Mouse (Mus musculus) embryonic stem cell, embryonic (primary cell): ENCODE data around the gene Gcnt3.

Source experiments
- CTCF ChIA-PET, 4 experiments: fragments of 300-600 bp in 2 of 4; fragments of 350-600 bp in 2 of 4; sonication (Branson Sonifier 250); formaldehyde crosslinking; loops; one replicate each; lab custom pipeline; 2022; ENCODE audit warnings: inconsistent platforms in 2 of 4; lab: Charles Lee
- POLR2A ChIA-PET, 4 experiments: fragments of 300-600 bp in 2 of 4; fragments of 350-600 bp in 2 of 4; sonication (Branson Sonifier 250); formaldehyde crosslinking; loops; one replicate each; lab custom pipeline; 2022; ENCODE audit warnings: antibody characterized with exemption in 4 of 4, inconsistent platforms in 1 of 4; lab: Charles Lee

The Gcnt3 gene

DNA sequence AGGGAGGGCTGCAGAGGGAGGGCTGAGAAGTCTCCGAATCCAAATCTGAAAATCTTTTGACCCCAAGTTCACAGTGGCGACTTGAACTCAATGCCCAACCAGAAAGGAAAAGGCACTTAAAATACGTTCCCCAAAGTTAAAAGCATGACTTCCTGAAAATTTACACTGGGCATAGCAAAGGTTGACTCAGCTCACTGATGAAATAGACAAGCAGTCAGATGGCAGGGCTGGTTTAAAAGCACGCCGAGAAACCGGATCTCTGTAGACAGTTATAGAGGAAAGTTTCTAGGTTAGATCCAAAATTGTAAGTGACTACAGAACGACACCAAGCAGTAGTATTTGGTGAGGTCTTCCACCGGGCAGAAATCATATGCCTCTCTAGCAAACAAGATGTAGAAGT, 12.0 kb upstream of the Gcnt3 start:
- ChIA-PET POLR2A (interaction anchor here in 2 of 4 experiments (0.7 to 4.0 kb wide), 9 partner anchors 12 to 37 kb away, joined by 3 to 22 read pairs (median 5); no protein-coding TSS in a partner anchor), CTCF (interaction anchor here in 1 of 4 experiments (0.6 kb wide), 1 partner anchor 723 kb away, joined by 4 read pairs; no protein-coding TSS in a partner anchor)

DNA sequence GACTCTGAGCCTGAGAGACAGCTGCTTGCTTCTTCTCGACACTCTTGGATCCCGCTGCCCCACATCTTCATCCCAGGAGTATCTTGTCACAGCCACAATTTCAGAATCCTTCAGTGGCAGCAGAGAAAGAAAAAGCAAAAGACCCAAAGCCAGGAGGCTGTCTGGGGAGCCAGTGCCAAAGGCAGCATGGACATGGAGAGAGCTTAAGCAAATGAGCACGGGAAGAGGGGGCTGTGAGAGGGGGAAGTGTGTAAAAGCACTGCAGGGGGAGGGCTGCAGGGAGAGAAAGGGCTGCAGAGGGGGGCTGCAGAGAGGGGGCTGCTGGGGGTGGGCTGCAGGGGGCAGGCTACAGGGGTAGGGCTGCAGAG, 11.5 kb upstream of the Gcnt3 start:
- ChIA-PET POLR2A (interaction anchor here in 3 of 4 experiments (0.7 to 4.0 kb wide), 14 partner anchors 9 to 53 kb away, joined by 3 to 22 read pairs (median 4); partner anchors contain the start of gene Gtf2a2 (in 1 of the 3)), CTCF (interaction anchor here in 3 of 4 experiments (0.6 to 1.1 kb wide), 4 partner anchors 32 to 724 kb away, joined by 3 to 4 read pairs (median 4); no protein-coding TSS in a partner anchor)

GRCm38 (mm10) chr9:70048751-70049415, 11.0 kb upstream of the Gcnt3 start:
- CTCF ChIA-PET: interaction anchor here in 3 of 4 experiments (0.7 to 1.1 kb wide), 3 partner anchors 32 to 35 kb away, joined by 3 to 4 read pairs (median 4); no protein-coding TSS in a partner anchor

DNA sequence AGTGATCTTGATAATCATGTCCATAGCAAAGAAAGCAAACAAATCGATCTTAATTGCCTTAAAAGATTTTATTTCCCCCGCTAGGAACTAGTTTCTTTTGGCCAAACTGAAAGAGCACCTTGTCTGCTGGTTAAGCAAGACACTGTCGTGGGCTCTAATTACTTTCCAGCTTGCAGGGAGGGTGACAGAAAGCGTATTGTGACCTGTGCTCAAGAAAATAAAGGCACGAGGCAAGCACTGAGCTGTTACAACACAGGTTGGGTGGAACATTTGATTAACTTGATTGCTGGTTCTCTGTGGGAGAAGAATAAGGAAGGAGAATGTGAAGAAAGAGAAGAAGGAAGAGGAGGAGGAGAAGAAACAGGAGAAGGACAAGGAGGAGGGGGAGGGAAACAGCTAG, 10.4 kb upstream of the Gcnt3 start:
- CTCF ChIA-PET: interaction anchor here in 3 of 4 experiments (0.6 to 1.1 kb wide), 4 partner anchors 16 to 36 kb away, joined by 3 to 4 read pairs (median 3); no protein-coding TSS in a partner anchor

More at GRCm38 (mm10) chr9:70048751-70049415, 11.0 kb upstream of the Gcnt3 start:
- POLR2A ChIA-PET: interaction anchor here (0.6 to 4.0 kb wide), 21 partner anchors 10 to 91 kb away, joined by 3 to 22 read pairs (median 4); partner anchors contain the start of gene Gtf2a2 (in 1 of the 4)

DNA sequence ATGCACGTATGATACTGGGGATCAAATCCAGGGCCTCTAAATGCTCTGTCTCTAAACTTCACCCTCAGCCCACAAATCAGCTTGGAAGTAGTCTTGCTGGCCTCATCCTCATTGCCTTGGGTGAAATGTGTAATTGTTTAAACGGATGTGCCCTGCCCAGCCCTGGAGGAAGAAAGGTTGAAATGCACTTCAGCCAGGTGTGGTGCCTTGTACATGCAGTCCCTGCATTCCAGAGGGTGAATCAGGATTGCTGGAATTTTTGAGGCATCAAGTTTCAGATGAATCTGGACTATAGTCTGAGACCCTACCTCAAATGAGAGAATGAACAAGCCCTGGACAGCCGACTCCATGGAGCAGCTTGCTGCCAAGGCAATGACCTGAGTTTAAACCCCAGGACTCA, 10.0 kb upstream of the Gcnt3 start:
- CTCF ChIA-PET: interaction anchor here in 3 of 4 experiments (0.6 to 1.0 kb wide), 3 partner anchors 15 to 33 kb away, joined by 3 to 4 read pairs (median 3); no protein-coding TSS in a partner anchor
- POLR2A ChIA-PET: interaction anchor here (0.6 to 4.0 kb wide), 20 partner anchors 9 to 236 kb away, joined by 3 to 22 read pairs (median 4); partner anchors contain the start of gene Gtf2a2 (in 1 of the 4)

More for the DNA sequence above, 10.4 kb upstream of the Gcnt3 start:
- POLR2A ChIA-PET: interaction anchor here (0.6 to 4.0 kb wide), 21 partner anchors 8 to 92 kb away, joined by 3 to 22 read pairs (median 4); partner anchors contain the start of gene Gtf2a2 (in 1 of the 4)

- ChIA-PET POLR2A (interaction anchor here in 3 of 4 experiments (0.6 to 4.0 kb wide), 8 partner anchors 8 to 148 kb away, joined by 3 to 22 read pairs (median 4); partner anchors contain the start of gene Gcnt3 (in 1 of the 3)), CTCF (interaction anchor here in 1 of 4 experiments (0.6 kb wide), 1 partner anchor 1329 kb away, joined by 8 read pairs; no protein-coding TSS in a partner anchor)
Observed at GRCm38 (mm10) chr9:70046255-70046654, 8.4 kb upstream of the Gcnt3 start.

GRCm38 (mm10) chr9:70044865-70045264, 7.0 kb upstream of the Gcnt3 start:
- ChIA-PET CTCF (no interaction called here), POLR2A (interaction anchor here in 2 of 4 experiments (1.3 to 1.6 kb wide), 3 partner anchors 10 to 43 kb away, joined by 3 to 5 read pairs (median 5); no protein-coding TSS in a partner anchor)

GRCm38 (mm10) chr9:70042935-70043334, 5.0 kb upstream of the Gcnt3 start:
- CTCF ChIA-PET: no interaction called here
- POLR2A ChIA-PET: interaction anchor here in 3 of 4 experiments (0.7 to 2.2 kb wide), 7 partner anchors 10 to 320 kb away, joined by 3 to 6 read pairs (median 4); no protein-coding TSS in a partner anchor

GRCm38 (mm10) chr9:70042137-70042536, 4.2 kb upstream of the Gcnt3 start:
- ChIA-PET CTCF (interaction anchor here in 1 of 4 experiments (2.0 kb wide), 1 partner anchor 23 kb away, joined by 4 read pairs; no protein-coding TSS in a partner anchor), POLR2A (interaction anchor here in 2 of 4 experiments (0.6 to 2.2 kb wide), 8 partner anchors 11 to 175 kb away, joined by 3 to 6 read pairs (median 4); no protein-coding TSS in a partner anchor)

- CTCF ChIA-PET: interaction anchor here in 1 of 4 experiments (2.0 kb wide), 1 partner anchor 21 kb away, joined by 4 read pairs; no protein-coding TSS in a partner anchor
Observed at GRCm38 (mm10) chr9:70040570-70040969, 2.7 kb upstream of the Gcnt3 start.

DNA sequence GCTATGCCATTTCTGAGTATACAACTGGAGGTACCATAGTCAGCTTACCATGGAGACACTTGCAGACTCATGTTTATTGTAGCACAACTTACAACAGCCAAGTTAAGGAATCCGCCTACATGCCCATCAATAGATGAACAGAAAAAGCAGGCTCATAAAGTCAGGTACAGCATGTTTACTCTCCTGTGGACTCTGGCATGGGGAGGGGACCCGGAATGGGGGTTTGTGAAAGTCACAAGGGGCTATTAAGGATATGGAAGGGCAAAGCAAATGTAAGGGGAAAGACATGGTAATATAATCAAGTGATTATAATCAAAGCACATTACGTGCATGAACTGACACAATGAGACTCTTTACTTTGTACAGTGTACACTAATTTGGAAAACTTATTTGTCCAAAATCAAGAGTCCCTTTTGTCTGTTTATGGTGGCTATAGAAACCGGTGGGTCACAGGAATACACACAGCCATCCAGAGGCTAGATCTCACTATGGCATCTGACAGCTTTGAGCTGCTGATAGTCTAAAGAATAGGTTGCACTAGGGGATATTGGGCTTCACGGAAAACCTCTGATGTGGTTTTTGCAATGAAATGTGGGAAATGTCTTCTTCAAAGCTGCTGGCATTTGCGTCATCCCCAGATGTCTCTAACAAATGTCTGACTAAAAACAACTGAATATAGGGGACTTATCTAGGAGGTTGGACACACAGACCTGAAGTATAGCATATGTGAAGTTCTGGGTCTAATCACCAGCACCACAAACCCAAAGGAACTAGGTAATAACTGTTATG, 1.9 kb upstream of the Gcnt3 start:
- ChIA-PET POLR2A (interaction anchor here in 2 of 4 experiments (0.5 to 1.0 kb wide), 4 partner anchors 12 to 29 kb away, joined by 3 read pairs; partner anchors contain the start of gene Gtf2a2 (in 1 of the 2)), CTCF (no interaction called here)

More at GRCm38 (mm10) chr9:70040570-70040969, 2.7 kb upstream of the Gcnt3 start:
- POLR2A ChIA-PET: interaction anchor here in 2 of 4 experiments (0.5 to 1.0 kb wide), 4 partner anchors 11 to 28 kb away, joined by 3 read pairs; partner anchors contain the start of gene Gtf2a2 (in 1 of the 2)

DNA sequence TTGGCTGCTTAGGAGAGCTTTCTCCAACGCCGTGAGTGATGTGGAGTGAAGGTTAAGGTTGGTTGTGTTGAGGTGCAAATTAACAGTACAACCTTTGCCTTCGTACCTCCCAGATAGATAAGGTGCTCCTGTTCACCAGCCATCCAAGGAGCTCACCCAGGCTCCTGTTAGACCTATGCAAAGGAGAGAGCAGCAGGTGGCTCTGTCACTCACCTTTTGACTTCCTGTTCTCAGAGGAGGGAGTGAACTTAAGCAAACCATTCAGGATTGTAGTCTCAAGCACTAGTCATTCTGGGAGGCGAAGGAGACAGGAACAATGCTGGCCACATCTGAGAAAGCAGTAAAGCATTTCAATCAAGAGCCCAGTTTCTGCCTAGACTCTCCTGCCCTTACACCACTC, 1.2 kb downstream of the Gcnt3 start:
- ChIA-PET POLR2A (interaction anchor here in 3 of 4 experiments (0.6 to 3.1 kb wide), 15 partner anchors 9 to 506 kb away, joined by 3 to 22 read pairs (median 4); partner anchors contain the start of gene Sltm (in 1 of the 3)), CTCF (interaction anchor here in 3 of 4 experiments (0.5 to 1.8 kb wide), 6 partner anchors 16 to 1278 kb away, joined by 3 to 7 read pairs (median 5); no protein-coding TSS in a partner anchor)

DNA sequence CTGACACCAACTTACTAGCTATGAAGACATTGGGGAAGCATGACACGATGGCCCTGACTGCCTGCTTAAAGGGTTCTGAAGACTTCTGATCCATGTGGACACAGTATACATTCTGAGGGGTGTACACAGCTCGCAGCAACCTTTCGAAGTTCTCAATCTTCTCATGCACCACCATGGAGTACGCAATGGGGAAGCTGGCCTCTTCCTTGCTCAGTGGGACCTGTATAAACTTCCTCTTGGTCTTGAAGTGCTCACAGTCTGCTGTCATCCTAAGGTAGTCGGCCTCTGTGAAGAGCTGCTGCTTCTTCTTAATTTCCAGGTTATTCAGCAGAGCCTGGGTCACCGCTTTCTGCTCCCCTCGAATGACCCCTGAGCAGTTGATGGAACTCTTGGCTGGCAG, 3.2 kb downstream of the Gcnt3 start:
- ChIA-PET CTCF (no interaction called here), POLR2A (interaction anchor here in 2 of 4 experiments (0.6 to 3.1 kb wide), 4 partner anchors 9 to 13 kb away, joined by 4 to 22 read pairs (median 5); no protein-coding TSS in a partner anchor)

DNA sequence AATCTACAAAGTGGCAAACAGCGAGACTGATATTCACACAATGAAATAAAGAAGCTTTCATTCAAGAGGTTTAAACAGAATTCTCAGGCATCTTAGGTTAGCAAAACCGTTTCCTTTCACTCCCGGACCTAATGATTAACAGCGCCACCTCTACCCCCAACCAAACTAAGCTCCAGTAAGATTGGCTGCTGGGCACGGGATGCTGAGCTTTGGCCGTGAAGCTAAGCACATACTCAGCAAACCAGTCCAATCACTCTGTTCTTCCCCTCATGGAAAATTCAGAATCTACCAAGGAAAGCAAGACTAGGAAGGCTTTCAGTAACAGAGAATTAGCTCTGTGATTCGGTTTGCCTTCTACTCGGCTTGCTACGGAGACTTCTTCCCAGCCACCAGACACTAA, 4.8 kb downstream of the Gcnt3 start:
- ChIA-PET POLR2A (interaction anchor here in 3 of 4 experiments (0.7 to 2.0 kb wide), 14 partner anchors 8 to 1196 kb away, joined by 3 to 7 read pairs (median 4); partner anchors contain the start of gene Bnip2 (in 1 of the 3)), CTCF (interaction anchor here in 3 of 4 experiments (0.6 to 1.7 kb wide), 5 partner anchors 14 to 50 kb away, joined by 3 to 5 read pairs (median 3); no protein-coding TSS in a partner anchor)

DNA sequence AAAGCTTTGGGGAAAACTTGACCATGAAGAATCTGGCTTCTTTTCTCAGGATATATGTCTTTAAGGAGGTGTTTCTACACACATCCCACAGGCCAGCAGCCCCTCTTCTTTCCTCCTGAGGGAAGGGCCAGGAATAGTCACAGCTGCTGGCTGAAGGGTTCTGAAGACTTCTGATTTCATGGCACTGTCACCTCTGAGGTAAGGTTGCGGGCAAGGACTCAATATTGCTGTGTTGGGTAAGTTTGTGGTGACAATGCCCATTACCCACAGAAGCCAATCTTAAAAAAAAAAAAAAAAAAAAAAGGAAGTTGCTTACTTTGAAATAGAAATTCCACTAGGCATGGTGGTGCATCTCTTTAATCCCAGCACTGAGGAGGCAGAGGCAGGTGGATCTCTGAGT, 5.7 kb downstream of the Gcnt3 start:
- POLR2A ChIA-PET: interaction anchor here in 3 of 4 experiments (0.6 to 2.0 kb wide), 10 partner anchors 10 to 1197 kb away, joined by 3 to 9 read pairs (median 4); no protein-coding TSS in a partner anchor
- CTCF ChIA-PET: interaction anchor here in 3 of 4 experiments (0.5 to 1.7 kb wide), 3 partner anchors 13 to 140 kb away, joined by 3 to 5 read pairs (median 4); no protein-coding TSS in a partner anchor

DNA sequence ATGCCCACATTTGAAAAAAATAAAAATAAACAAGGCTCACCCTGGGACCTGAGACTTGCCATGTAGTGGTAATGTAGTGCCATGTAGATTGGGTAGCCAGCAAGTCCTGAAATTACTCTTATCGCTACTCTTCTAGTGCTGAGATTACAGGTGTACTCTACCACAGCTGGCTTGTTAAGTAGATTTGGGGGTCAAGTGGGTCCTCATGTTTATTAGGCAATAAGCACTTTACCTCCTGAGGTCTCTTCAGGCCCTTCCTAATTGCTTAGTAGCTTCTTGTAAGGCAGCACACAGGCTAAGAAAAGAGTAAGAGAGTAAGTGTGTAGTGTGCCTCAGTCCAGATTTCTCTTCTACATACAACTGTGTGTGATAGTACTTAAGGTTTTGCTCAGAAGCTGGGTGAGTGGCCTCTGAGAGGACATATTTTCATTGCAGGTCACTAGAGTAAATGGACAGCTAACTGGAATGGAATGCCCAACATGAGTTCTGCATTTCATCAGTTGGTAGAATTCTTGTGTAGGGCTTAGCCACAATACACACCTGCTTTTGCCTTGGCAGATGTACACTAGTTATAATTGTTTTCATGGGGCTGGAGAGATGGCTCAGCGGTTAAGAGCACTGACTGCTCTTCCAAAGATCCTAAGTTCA, 12.4 kb downstream of the Gcnt3 start:
- POLR2A ChIA-PET: interaction anchor here in 2 of 4 experiments (1.5 to 3.1 kb wide), 3 partner anchors 8 to 13 kb away, joined by 4 to 11 read pairs (median 7); partner anchors contain the start of gene Gtf2a2 (in 1 of the 2)
- CTCF ChIA-PET: no interaction called here
